Mouse (Mus musculus) lung, postnatal 0 days (tissue): ENCODE measurements around the gene Wap.

Experiments used
- CTCF ChIP-seq: IDR thresholded peaks from 2 replicates; pipeline ENCODE4 v1.5.1; 2016; ENCODE audit warnings: antibody characterized with exemption, mild to moderate bottlenecking
- EP300 ChIP-seq: IDR thresholded peaks from 2 replicates; pipeline ENCODE4 v1.6.1; 2016; ENCODE audit warnings: antibody characterized with exemption, mild to moderate bottlenecking, control low read depth

- TF ChIP-seq EP300 (no peak), CTCF (no peak)
Measured at GRCm38 (mm10) chr11:6644566-6644965, 6.1 kb upstream of the Wap start.
